Mouse (Mus musculus) liver, adult 2 months (tissue): Measurements from ENCODE around the gene Adamts16. TPM values are rescaled to one million over a fixed set of nuclear protein-coding genes. Genes with fewer than 3 reads are reported as not detected.

ENCODE experiments used
- DNase-seq: peaks from one replicate; pipeline ENCODE4 v3.0.0-alpha.2; 2011; ENCODE audit warnings: low read depth, low spot score; ENCODE audit errors: extremely low read depth
- H3K27ac ChIP-seq: fragments of 200-500 bp; replicated peaks from 2 replicates; pipeline ENCODE4 v1.5.1; 2012; ENCODE audit warnings: low read depth, mild to moderate bottlenecking, control low read depth, inconsistent platforms, low read length; ENCODE audit not compliant: insufficient read depth
- H3K27me3 ChIP-seq: fragments of 200-500 bp; 2 replicates; pipeline ENCODE4 v1.6.1; 2012; ENCODE audit warnings: mild to moderate bottlenecking, moderate library complexity, low read length, inconsistent platforms; ENCODE audit not compliant: control insufficient read depth, insufficient read depth
- H3K36me3 ChIP-seq: fragments of 200-500 bp; 2 replicates; pipeline ENCODE4 v1.6.1; 2012; ENCODE audit warnings: low read length, inconsistent platforms; ENCODE audit not compliant: control insufficient read depth, insufficient read depth
- H3K4me1 ChIP-seq: fragments of 200-500 bp; 2 replicates; pipeline ENCODE4 v1.6.1; 2011; ENCODE audit warnings: low read length; ENCODE audit not compliant: control insufficient read depth, insufficient read depth
- H3K4me3 ChIP-seq: fragments of 200-500 bp; 2 replicates; pipeline ENCODE4 v1.5.1; 2011; ENCODE audit warnings: low read depth, mild to moderate bottlenecking, control low read depth, low read length, moderate library complexity; ENCODE audit not compliant: insufficient read depth
- H3K79me2 ChIP-seq: fragments of 200-500 bp; 2 replicates; pipeline ENCODE4 v1.6.1; 2012; ENCODE audit warnings: inconsistent platforms, mild to moderate bottlenecking, low read length, moderate library complexity; ENCODE audit not compliant: control insufficient read depth, insufficient read depth
- H3K9ac ChIP-seq: fragments of 200-500 bp; 2 replicates; pipeline ENCODE4 v1.6.1; 2012; ENCODE audit warnings: low read depth, mild to moderate bottlenecking, control low read depth, inconsistent platforms, low read length
- CTCF ChIP-seq: fragments of 200-500 bp; IDR thresholded peaks from 2 replicates; pipeline ENCODE4 v1.5.1; 2011; ENCODE audit warnings: low read depth, low read length, control low read depth
- POLR2A ChIP-seq: fragments of 200-500 bp; IDR thresholded peaks from 2 replicates; pipeline ENCODE4 v1.6.1; 2011; ENCODE audit warnings: low read length, control low read depth; ENCODE audit not compliant: insufficient read depth; ENCODE audit errors: extremely low read depth
- WGBS: fragments of 180-500 bp; shearing (Covaris S2); methylation state at CpG from one replicate; pipeline ENCODE4 v1.1.7; 2018; 5-methylcytosine and 5-hydroxymethylcytosine counted together
- polyA plus RNA-seq: library from polyadenylated mRNA; depleted of rRNA; stranded (reverse); fragments of >200 nt; gene quantifications from 2 replicates; pipeline ENCODE4 v1.2.3, GENCODE M21; 2012
- total RNA-seq: library from RNA; depleted of rRNA; stranded (reverse); fragments of >200 nt; gene quantifications from 2 replicates; pipeline ENCODE4 v1.2.3, GENCODE M21; 2014

Adamts16 gene
- total and polyA plus RNA-seq, 2 experiments = 0.04 TPM; not detected in 1

GRCm38 (mm10) chr13:70729996-70730395 lies 111.6 kb downstream of the Adamts16 start:
- no peak for DNase-seq
- H3K79me2 ChIP-seq = no peaks in the 10 kb centered on the region
- WGBS = 73% methylated on average over 5 of the region's 5 CpGs
- no peaks in the 10 kb centered on the region for H3K36me3 ChIP-seq
- H3K4me1 ChIP-seq = no peaks in the 10 kb centered on the region
- no peaks in the 10 kb centered on the region for H3K27me3 ChIP-seq
- H3K9ac ChIP-seq = no peak overlapping the region
- H3K27ac ChIP-seq = no peak overlapping the region
- no peak overlapping the region for H3K4me3 ChIP-seq
- TF ChIP-seq POLR2A (no peak), CTCF (no peak)

GRCm38 (mm10) chr13:70726249-70726648 lies 115.4 kb downstream of the Adamts16 start:
- Histone ChIP-seq H3K4me3 (no peak overlapping the region), H3K79me2 (no peaks in the 10 kb centered on the region), H3K4me1 (no peaks in the 10 kb centered on the region), H3K27ac (no peak overlapping the region), H3K9ac (no peak overlapping the region), H3K27me3 (no peaks in the 10 kb centered on the region), H3K36me3 (no peaks in the 10 kb centered on the region)
- no peak for DNase-seq
- WGBS = 81% methylated on average over 3 of the region's 3 CpGs
- no peak for TF ChIP-seq CTCF
- no peak for TF ChIP-seq POLR2A

- Histone ChIP-seq H3K36me3 (no peaks in the 10 kb centered on the region), H3K9ac (no peak overlapping the region), H3K4me3 (no peak overlapping the region), H3K79me2 (no peaks in the 10 kb centered on the region), H3K27ac (no peak overlapping the region), H3K27me3 (no peaks in the 10 kb centered on the region), H3K4me1 (no peaks in the 10 kb centered on the region)
- DNase-seq = no peak
- 62% methylated on average over 3 of the region's 3 CpGs for WGBS
- TF ChIP-seq CTCF (no peak), POLR2A (no peak)
Observed at GRCm38 (mm10) chr13:70724635-70725034, 117.0 kb downstream of the Adamts16 start.

GRCm38 (mm10) chr13:70724108-70724622 lies 117.4 kb downstream of the Adamts16 start:
- WGBS = 50% methylated on average over 2 of the region's 2 CpGs
- Histone ChIP-seq H3K4me1 (no peaks in the 10 kb centered on the region), H3K27me3 (no peaks in the 10 kb centered on the region), H3K79me2 (no peaks in the 10 kb centered on the region), H3K27ac (no peak overlapping the region), H3K4me3 (no peak overlapping the region), H3K9ac (no peak overlapping the region), H3K36me3 (no peaks in the 10 kb centered on the region)
- TF ChIP-seq POLR2A (no peak), CTCF (no peak)
- no peak for DNase-seq

GRCm38 (mm10) chr13:70719994-70720393 lies 121.6 kb downstream of the Adamts16 start:
- Histone ChIP-seq H3K4me1 (no peaks in the 10 kb centered on the region), H3K27ac (no peak overlapping the region), H3K9ac (no peak overlapping the region), H3K4me3 (no peak overlapping the region), H3K27me3 (no peaks in the 10 kb centered on the region), H3K79me2 (no peaks in the 10 kb centered on the region), H3K36me3 (no peaks in the 10 kb centered on the region)
- DNase-seq = no peak
- no peak for TF ChIP-seq POLR2A
- no peak for TF ChIP-seq CTCF
- 59% methylated on average over 1 of the region's 1 CpGs for WGBS

GRCm38 (mm10) chr13:70718814-70719213 lies 122.8 kb downstream of the Adamts16 start:
- WGBS = 71% methylated on average over 2 of the region's 2 CpGs
- H3K27ac ChIP-seq = no peak overlapping the region
- DNase-seq = no peak
- TF ChIP-seq POLR2A (no peak), CTCF (no peak)
- no peaks in the 10 kb centered on the region for H3K36me3 ChIP-seq
- no peak overlapping the region for H3K4me3 ChIP-seq
- H3K79me2 ChIP-seq = no peaks in the 10 kb centered on the region
- no peaks in the 10 kb centered on the region for H3K27me3 ChIP-seq
- no peaks in the 10 kb centered on the region for H3K4me1 ChIP-seq
- no peak overlapping the region for H3K9ac ChIP-seq
